ENCODE assay signal across 9 mouse cellular contexts in the genomic region with DNA sequence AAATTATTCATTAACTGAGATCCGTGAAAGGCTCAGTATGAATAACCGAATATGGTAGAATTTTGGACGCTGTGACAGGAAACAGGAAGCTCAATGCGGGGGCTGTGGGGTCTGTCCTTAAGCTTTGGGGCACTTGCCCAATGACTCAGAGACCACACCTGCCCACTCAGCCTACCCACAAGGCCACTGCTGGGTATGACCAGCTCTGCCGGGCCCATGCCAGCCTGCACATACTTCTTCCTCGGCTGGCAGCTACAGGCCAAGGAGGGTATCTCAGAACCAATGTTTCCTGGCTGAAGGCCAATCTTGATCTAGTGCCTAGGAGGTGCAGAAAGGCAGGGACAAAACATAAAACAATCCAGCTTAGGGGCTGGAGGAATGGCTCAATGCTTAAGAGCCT.
A peak's percentile ranks its signal among the peaks of the same experiment; 100 is the strongest.
DNase-seq lines count a peak whose midpoint lies in the region; ATAC-seq and TF ChIP-seq lines count a peak whose summit lies in the region.
"Had no signal": no experiment of that assay in that cellular context is flagged by ENCODE, and none has a peak within 500 bp of the region (broad histone marks: within the 10 kb centered on the region; RNA-seq: fewer than 3 reads in every experiment).

No protein-coding gene starts in this region.

- no peak for TF ChIP-seq CTCF in lung, embryonic 14.5 days (IDR thresholded peaks at IDR 0.05; ENCODE audit: low read depth)

- no peaks in the 10 kb centered on the region for H3K36me3 ChIP-seq in heart, embryonic 15.5 days
- H3K36me3 ChIP-seq in lung, embryonic 14.5 days (ENCODE audit: insufficient read depth), result no peaks in the 10 kb centered on the region
- no peaks in the 10 kb centered on the region for H3K36me3 ChIP-seq in hindbrain, embryonic 10.5 days
- H3K36me3 ChIP-seq: neural tube, embryonic 12.5 days had no signal

- no peak overlapping the region for H3K4me2 ChIP-seq in heart, embryonic 15.5 days
- no peak overlapping the region for H3K4me2 ChIP-seq in lung, embryonic 14.5 days
- H3K4me2 ChIP-seq: neural tube, embryonic 12.5 days had no signal

- 0 out of 2 replicates have a peak, but pooled peaks have one; percentile 31 for ATAC-seq in heart, embryonic 15.5 days (replicated peaks; ENCODE audit: insufficient number of reproducible peaks, insufficient read depth, low FRiP score, low read depth)
- ATAC-seq in lung, embryonic 14.5 days (ENCODE audit: insufficient read depth), result no peak

- 54% methylated on average over 6 of the region's 6 CpGs for WGBS in heart, embryonic 15.5 days
- WGBS in lung, embryonic 14.5 days, result 60% methylated on average over 6 of the region's 6 CpGs
- 91% methylated on average over 6 of the region's 6 CpGs for WGBS in hindbrain, embryonic 10.5 days

- H3K4me3 ChIP-seq in heart, embryonic 15.5 days, result no peak overlapping the region
- H3K4me3 ChIP-seq in lung, embryonic 14.5 days (ENCODE audit: low read depth, low read length), result no peak overlapping the region
- H3K4me3 ChIP-seq in hindbrain, embryonic 10.5 days, result no peak overlapping the region
- H3K4me3 ChIP-seq: neural tube, embryonic 12.5 days had no signal

- no peak overlapping the region for H3K9ac ChIP-seq in heart, embryonic 15.5 days
- H3K9ac ChIP-seq in lung, embryonic 14.5 days, result no peak overlapping the region
- H3K9ac ChIP-seq: neural tube, embryonic 12.5 days had no signal

- no peaks in the 10 kb centered on the region for H3K27me3 ChIP-seq in heart, embryonic 15.5 days
- no peaks in the 10 kb centered on the region for H3K27me3 ChIP-seq in lung, embryonic 14.5 days (ENCODE audit: insufficient read depth, low read length)
- H3K27me3 ChIP-seq in hindbrain, embryonic 10.5 days (ENCODE audit: insufficient read depth, poor library complexity, severe bottlenecking), result 0 out of 2 replicates have a peak, but pooled peaks cover 9% of the 10 kb centered on the region
- H3K27me3 ChIP-seq: neural tube, embryonic 12.5 days had no signal

- peaks cover 24% of the 10 kb centered on the region for H3K4me1 ChIP-seq in heart, embryonic 15.5 days (replicated peaks)
- H3K4me1 ChIP-seq in lung, embryonic 14.5 days (ENCODE audit: insufficient read depth), result 0 out of 2 replicates have a peak, but pooled peaks cover 6% of the 10 kb centered on the region
- peaks cover 19% of the 10 kb centered on the region for H3K4me1 ChIP-seq in hindbrain, embryonic 10.5 days (replicated peaks)

- H3K27ac ChIP-seq in heart, embryonic 15.5 days, result no peak overlapping the region
- no peak overlapping the region for H3K27ac ChIP-seq in lung, embryonic 14.5 days (ENCODE audit: low read depth)
- no peak overlapping the region for H3K27ac ChIP-seq in hindbrain, embryonic 10.5 days
- H3K27ac ChIP-seq: neural tube, embryonic 12.5 days had no signal

- H3K9me3 ChIP-seq in heart, embryonic 15.5 days (replicated peaks), result no peaks in the 10 kb centered on the region
- no peaks in the 10 kb centered on the region for H3K9me3 ChIP-seq in lung, embryonic 14.5 days (ENCODE audit: low read depth, low read length)
- no peaks in the 10 kb centered on the region for H3K9me3 ChIP-seq in hindbrain, embryonic 10.5 days
- H3K9me3 ChIP-seq: neural tube, embryonic 12.5 days had no signal

- DNase-seq in urinary bladder, postnatal 14 days (ENCODE audit: low spot score), result peak; percentile 75
- DNase-seq in urinary bladder, postnatal 4 days (ENCODE audit: low spot score in 2 of 2), result no peak
- DNase-seq in lung, embryonic 14.5 days, result peak; percentile 32
- DNase-seq in frontal cortex, postnatal 10 days (ENCODE audit: low spot score in 2 of 2), result no peak
- no peak for DNase-seq in thymus, postnatal 0 days (ENCODE audit: low spot score)
- no peak for DNase-seq in hindbrain, embryonic 10.5 days (ENCODE audit: low spot score)
- DNase-seq in right cerebral cortex, adult 18-20 months, result no peak

Comparison
In these comparisons a context has a peak if more than half of its experiments do, and no peak if none do; other contexts are left out.
1. DNase-seq: peak in urinary bladder, postnatal 14 days (single experiment) and lung, embryonic 14.5 days (single experiment); none in urinary bladder, postnatal 4 days (0 of 2), frontal cortex, postnatal 10 days (0 of 2), thymus, postnatal 0 days (single experiment), hindbrain, embryonic 10.5 days (single experiment) and right cerebral cortex, adult 18-20 months (single experiment).